Mouse (Mus musculus) urinary bladder, postnatal 14 days (tissue): ENCODE data around the gene Osbpl3.

Experiments
- DNase-seq: peaks from one replicate; pipeline ENCODE4 v3.0.0; 2021; ENCODE audit warnings: low spot score

The Osbpl3 gene

DNA sequence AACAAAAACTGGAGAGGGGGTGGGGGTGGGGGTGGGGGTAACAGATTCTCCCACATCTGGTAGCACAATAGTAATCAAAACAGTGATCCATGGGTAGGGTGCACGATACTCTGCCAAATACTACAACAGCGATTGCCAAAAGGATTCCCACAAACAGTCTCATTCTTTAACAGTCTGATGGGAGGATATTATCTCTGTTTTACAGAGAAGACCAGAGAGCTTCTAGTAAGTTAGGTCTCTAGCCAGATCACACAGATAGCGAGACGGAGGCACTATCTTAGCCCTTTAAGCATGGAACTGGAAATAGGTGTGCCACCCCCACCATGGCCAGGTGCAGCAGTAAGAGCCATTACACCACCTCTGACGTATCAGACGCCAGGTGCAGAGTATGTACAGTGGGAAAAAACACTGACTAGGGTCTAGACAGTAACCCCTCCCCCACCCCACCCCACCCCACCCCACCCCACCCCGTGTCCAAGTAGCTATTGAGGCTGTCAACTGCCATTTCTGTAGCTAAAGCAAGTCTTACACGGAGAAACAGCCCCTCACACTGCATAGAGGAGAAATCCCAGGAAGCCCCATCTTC lies 84.4 kb downstream of the Osbpl3 start:
- DNase-seq: no peak

DNA sequence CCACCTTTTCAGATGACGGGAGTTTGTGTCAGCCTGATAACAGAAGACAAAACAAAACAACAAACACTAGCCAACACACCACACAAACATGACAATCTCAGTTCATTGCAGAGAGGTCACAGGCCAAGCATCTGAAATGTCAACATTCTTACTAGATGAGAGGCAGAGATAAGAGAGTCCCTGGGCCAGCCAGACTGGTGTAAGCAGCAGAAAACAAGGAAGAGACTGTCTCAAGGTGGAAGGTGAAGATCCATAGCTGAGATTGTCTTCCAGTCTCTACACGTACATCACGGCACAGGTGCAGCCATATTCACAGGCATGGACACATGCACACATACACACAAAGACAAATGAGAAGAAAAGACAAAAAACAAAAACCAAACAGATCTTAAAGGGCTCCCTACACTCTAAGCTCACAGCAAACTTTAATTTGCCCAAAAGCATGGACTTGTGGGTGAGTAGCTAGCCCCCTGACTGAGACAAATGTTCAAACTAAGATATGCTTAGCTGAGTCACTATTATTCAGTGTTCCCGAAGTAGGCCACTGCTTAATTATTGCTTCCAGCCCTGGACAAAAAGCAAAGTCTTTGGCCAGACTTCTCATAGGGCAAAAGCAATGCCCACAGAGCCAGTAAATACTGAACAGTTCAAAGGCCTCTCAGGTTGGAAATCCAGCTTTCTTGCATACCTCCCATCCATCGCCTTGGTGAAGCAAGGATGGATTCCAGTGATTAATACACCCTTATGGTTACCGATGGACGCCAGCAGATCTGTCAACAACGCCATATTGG lies 87.3 kb downstream of the Osbpl3 start:
- peak; percentile 34 for DNase-seq

DNA sequence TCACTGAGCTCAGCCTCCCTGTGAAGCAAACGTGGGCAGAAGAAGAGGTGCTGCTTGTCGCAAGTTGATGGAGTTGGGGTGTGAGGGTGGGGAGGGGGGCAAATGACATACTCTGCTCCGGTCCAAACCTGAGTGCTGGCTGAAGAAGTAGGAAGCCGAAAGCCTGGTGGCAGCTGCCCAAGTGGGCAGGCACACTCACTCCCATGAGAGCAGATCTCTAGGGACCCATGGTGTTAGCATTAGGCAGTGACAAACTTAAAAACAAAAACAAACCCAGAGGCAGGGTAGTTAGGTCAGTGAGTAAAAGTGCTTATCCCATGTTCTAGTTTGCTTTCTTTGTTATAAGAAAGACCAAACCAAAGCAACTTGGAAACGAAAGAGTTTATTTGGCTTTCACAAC lies 88.2 kb downstream of the Osbpl3 start:
- no peak for DNase-seq

DNA sequence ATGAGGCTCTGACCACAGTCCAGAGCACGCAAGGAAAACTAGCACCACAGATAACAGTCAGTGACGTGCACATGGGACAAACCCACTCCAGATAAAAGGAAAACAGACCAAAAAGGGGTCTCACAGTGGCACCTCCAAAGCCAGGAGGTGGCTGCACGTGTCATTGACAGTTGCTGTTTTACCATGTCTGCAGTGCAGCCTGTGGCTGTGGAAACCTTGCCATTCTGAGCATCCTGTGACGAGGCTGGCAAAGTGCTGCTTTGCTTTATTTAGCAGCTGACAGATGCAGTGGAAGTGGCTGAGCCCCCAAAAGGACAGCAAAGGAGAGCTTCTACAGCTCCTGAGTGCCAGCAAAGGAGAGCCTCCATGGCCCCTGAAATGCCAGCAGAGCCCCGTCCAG lies 89.3 kb downstream of the Osbpl3 start:
- no peak for DNase-seq

DNA sequence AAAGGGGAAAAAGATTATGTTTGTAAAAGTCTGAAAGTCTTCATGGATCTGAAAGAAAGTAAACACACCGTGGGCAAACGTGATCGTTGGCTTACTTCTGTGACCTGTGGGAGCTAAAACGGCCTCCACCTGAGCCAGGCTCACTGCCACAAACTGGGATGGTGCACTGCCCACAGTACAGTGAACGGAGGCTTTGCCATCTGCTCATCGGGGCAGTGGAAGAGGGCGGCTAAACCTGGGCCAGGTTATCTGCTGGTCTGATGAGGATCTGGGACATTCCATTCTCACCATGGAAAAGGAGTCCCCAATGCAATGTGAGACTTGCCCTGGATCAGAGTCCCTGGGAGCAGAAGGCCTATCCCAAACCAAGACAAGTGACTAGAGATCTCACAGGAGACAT lies 89.7 kb downstream of the Osbpl3 start:
- DNase-seq: no peak

DNA sequence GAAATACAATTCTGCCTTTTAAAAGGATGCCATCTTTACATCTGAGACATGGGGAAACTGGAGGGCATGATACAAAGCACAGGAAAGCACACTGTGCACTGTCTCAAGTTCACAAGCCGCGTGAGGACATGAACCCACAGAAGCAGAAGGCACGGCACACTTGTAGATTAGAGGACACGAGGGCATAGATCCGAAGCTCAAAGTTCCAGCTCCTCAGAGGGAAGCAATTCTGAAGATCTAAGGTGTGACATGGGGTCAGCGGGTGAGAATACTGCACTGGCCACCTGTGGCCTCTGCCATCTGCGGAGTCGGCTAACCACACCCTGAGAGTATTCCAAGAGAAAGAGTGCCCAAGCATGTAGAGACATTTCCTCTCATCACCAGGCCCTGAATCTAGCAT lies 91.6 kb downstream of the Osbpl3 start:
- DNase-seq: no peak

DNA sequence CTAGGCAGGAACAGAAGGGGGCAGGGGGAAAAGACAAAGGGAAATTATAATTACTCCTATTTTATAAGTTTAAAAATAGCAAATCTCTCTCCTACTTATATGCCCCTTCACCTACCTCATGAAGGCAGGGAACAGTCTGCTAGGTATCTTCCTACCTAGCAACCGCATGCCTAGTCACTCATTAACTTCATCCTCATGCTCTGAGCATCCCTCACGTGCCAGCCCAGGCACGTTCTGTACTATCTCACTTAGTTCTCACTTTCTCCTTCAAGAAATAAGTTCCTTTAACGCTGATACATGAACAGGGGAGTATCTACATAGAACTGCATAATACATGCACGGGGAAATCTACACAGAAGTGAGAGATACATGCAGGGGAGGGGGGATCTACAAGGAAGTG lies 92.6 kb downstream of the Osbpl3 start:
- no peak for DNase-seq

DNA sequence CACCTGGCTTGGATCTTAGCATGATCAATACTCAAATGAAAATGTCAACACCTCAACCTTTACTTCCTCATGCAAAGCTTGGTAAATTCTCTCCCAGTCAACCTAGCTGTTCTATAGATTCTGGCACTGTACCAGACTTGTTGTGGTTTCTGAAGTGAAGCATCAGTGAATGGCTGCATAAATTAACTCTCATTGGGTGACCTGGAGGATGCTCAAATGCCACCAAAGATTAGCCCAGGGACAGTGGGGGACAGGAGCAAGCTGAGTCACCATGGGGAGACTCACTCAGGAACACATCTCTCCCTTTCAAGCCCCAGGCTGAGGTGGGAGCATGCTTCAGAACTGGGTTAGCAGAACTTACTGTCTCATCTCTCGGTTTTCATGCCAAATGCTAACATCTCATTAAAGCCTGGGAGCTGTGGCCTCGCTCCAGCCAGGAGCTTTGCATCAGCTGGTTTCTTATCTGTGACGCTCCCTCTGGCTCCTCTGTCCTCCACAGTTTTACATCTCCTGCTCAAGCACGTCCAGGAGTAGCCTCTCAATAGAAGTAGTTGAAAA lies 93.2 kb downstream of the Osbpl3 start:
- DNase-seq: no peak

DNA sequence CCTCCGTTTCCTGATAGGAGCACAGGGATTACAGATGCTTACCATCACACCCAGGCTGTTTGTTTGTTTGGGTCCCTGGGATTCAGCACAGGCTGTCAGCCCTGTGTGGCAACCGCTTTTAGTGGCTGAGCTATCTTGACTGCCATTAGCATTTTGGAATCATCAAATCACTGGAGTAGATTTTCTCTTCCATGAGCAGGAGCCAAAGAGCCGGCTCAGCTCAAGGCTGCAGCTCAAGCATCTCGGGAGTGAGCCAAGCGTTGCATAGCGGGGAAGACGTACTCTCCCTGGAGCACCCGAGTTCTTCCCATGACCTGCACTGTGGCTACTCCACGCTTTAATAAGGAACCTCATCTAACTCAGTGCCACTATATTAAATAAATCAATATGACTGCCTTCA lies 93.8 kb downstream of the Osbpl3 start:
- DNase-seq: no peak

DNA sequence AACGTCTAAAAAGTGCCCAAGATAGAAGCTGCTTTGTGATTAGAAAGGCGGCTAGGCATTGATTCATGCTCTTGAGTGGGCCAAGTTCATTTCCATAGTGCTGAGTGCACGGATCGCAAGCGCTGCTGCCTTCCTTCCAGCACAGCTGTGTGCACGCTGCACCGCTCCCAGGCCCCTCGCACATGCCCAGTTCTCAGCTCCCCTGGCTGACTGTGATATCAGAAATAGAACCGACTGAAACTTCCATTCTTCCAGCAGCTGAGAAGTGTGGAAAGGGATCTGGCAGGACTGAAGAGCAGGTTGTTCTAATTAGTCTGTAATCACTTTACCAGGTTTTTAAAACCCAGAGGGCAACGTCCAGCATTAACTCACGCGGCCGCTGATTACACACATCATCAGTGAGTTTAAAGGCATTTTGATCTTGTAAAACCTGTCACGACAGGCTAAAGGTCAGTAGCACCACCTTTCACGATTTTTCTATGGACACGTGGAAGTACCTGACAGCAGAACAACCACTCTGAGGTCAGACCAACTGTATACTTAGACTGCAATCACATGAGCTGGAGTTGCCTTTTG lies 97.8 kb downstream of the Osbpl3 start:
- no peak for DNase-seq

DNA sequence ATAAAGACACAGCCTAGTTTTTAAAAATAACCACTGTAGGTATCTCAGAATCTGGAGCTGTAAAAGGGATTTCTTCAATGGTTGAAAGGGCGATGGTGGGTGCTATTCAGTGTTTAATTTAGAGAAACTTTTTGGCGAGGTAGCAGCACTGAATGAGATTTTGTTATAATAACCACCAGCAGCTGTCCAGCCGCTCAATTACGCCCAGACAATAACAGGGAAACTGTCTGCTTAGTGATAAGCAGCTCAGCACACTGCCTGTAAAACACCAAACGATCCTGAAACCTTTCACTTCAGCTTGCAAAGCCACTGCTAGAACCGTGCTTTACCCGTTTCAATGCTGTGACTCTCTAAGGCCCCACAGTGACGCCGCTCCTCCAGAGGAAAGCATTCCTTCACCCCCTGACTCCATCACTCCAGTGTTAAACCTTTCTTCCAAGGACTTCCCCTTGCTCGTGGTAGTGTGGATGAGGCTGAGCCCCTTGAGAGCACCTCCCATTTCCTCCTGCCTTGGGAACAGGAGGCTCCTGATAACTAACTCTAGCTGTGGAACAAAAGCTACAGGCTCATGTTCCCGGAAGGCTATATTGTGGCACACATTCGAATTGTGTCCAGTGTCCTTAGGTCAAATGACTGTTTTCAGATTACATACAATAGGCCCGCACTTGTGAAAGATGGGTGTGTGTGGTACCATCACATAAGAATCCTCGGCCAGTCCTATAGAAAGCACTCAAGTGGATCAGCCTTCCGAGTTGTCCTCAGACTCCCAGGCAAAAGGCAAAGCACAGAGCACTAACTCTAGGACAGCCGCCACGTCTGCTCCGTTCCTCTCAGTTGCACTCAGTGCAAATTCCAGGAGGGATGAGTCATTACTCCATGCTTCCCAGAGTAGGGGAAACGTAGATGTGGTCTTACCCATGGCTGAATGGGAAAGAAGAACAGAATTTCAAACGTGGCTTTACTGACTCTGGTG lies 101.0 kb downstream of the Osbpl3 start:
- peak; percentile 35 for DNase-seq

DNA sequence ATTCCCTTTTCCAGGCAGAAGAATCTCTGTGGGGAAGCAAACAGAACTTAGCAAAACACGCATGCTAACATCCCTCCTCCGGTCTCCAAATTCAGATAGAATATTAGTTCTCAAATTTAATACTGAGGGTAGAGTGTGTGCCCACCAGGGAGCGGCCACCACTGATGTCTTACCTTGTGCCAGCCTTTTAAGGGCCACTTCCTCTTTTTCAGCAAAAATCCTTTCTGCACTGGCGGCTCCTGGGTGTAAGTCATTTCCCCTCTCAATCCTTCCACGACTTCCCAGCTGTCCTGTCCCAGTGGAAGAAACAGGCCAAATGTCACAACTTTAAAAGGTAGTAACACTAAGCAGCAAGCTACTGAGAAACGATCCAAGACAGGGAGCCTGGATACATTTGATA lies 103.2 kb downstream of the Osbpl3 start:
- no peak for DNase-seq

DNA sequence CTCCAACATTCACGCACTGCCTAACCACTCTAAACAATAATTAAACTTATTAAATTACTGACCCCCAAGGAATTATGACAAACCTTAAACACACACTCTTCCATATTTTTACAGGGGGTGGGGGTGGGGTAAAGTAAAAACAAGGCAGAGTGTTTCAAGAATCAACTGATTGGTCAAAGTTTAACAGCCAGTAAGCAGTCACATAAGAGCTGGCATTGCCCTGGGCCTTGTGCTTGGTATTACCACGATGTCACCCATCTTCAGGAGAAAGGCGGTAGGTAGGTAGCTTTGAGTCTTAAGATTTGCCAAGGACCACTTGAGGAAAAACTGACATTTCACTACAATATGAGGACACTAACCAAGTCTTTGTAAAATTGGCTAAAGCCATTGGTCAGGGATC lies 105.1 kb downstream of the Osbpl3 start:
- DNase-seq: no peak

DNA sequence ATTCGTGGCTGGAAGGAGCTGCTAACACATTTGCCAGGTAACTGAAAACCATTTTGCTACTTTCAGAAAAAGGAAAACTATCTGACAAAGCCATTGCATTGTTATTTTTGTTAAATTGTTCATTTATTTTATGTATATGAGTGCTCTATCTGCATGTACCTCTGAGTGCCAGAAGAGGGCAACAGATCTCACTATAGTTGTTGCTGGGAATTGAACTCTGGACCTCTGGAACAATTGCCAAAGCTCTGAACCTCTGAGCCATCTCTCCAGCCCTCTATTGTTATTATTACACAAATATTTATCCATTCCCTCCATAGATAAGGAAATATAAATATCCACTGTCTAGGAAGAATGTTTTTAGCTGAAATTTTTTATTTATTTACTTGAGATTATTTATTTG lies 107.4 kb downstream of the Osbpl3 start:
- no peak for DNase-seq

DNA sequence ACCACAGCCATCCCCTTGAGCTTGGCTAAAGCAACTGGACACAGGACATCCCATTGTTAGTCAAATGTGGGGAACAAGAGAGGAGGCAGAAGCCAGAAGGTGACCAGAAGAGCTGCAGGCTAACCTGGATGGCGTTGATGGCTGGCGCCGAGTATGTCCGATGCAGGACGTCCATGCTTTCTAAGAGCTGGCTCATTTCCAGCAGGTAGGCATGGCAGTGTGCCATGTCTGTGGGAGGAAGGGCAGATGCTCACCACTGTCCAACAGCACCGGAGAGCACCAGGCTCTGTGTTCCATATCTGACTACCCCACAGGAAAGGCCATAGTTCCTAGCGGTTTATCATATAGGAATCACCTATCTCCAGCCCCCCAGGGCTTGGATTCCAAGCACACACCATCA lies 109.8 kb downstream of the Osbpl3 start:
- DNase-seq: no peak

DNA sequence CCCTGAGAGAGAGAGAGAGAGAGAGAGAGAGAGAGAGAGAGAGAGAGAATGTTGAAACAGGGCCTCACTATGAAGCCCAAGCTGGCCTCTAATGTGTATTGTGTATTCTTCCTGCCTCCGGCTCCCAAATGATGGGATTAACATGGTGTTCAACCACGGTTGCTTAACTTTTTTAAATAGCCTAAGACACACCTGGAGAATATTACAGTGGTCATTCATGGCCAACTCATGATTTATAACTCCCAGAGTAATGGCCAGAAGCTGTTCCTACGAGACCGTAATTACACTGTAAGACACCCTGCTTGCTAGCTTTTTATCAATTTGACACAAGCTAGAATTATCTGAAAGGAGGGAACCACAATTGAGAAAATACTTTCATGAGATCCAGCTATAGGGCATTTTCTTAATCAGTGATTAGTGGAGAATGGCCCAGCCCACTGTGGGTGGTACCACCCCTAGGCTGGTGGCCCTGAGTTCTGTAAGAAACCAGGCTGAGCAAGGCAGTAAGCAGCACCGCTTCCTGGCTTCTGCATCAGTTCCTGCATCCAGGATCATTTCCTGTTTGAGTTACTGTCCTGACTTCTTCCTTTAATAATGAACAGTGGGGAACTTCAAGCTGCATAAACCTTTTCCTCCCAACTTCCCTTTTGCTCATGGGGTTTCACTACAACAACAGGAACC lies 115.6 kb downstream of the Osbpl3 start:
- DNase-seq: no peak

DNA sequence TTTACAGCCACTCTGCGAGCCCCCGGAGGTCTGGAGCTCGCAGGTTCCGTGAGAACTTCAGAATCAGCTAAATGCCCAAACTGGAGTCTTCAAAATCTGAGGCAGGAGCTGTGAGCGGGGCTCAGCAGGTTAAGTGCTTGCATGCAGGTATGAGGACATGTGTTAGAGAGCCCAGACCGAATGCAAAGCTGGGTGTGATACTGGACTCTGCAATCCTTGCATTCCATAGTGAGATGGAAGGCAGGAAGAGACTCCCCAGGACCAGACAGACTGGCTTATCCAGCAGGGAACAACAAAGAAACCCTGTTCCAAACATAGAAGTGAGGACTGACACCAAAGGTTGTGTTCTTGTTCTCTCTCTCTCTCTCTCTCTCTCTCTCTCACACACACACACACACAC lies 118.6 kb downstream of the Osbpl3 start:
- DNase-seq: no peak

DNA sequence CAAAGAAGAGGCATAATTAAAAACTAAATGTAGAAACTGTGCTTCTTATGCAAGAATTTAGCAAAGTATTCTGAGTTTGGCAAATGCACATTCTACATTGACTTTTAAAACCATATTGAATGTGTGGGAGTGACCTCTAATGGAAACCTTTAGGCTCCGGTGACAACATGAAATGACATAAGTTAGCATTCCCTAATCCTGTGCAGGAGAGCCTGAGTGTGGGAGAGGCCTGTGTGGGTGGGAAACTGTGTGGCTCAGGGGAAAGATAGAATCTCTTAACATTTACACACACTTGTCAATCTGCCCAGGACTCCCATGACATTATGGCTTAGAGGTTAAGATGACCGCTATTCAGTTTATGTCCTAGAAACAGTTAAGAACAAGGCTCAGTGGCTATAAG lies 119.6 kb downstream of the Osbpl3 start:
- no peak for DNase-seq

DNA sequence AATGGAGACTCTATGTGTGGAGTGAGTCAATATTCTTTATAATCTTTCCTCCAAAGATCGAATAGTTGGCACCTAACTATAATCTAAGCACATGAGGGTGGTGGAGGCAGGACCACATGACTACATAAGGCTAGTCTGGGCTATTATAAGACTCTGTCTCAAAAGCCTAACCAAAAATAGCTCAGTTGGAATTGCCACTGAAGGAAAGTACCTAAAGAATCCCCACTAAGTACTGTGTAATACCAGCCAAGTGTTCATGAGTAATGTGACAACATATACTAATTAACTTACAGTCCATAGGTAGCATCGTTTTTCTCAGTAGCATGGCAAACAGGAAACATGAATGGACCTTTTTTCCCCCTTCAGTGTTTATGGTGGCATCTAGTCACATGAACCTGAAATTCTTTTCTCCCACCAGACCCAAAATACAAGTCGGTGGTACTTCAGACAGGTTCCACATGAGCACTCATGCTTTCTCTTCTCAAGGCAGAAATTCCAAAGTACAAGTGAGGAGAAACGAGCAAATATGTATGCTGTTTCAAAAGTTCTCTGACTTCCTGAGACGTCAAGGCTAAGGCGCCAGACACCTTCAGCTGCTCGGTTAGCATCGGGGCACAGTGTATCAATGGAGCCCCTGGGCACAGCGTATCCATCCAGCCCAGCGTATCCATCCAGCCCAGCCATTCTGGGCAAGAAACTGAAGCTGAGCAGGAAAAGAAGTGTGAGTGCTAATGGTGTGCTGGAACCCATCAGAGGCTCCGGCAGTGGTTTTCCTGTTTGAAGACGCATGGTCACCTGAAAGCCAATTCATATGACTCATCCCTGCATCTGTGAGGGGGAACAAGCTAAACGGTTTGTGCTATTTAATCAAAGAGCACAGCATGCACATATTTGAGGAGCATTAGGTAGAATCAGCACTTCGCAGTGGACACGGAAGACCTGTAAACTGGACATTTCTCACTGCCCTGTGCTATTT lies 120.9 kb downstream of the Osbpl3 start:
- no peak for DNase-seq

DNA sequence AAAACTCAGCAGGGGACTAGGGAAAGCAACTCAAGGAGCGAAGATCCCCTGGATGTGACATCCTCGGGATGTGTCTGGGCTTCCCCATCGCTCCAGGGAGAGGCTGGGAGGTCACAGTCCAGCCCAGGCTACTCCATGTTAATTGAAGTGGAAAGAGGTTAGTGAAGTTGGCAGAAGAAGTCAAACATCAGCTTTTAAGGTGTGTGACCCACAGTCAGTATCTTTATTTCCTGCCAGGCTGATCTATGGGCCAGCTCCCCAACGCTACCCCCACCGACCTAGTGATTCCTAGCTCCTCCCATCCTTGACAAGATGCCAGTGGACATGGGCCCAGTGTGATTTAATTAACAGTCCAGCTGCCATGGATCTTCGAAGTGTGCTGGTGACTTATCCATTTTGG lies 122.7 kb downstream of the Osbpl3 start:
- DNase-seq: no peak
